Mouse (Mus musculus): Measurements from ENCODE around the gene Lrrc59. TPM values are rescaled to one million over a fixed set of nuclear protein-coding genes. Genes with fewer than 3 reads are reported as not detected.
A peak's percentile ranks its signal among the peaks of the same experiment; 100 is the strongest.

Gene Lrrc59
- total RNA-seq (2021), result 10 to 100 TPM; 96.2 to 98.0 TPM
- long read RNA-seq, experiment 1, transcript Lrrc59-201 (7 exons, 2,837 nt), result major isoform, 290 of 310 reads
- long read RNA-seq, experiment 1, partial matches to known transcripts, result 7 of 310 reads
- long read RNA-seq, experiment 1, other reads (novel, unspliced or antisense), result 13 of 310 reads
- long read RNA-seq, experiment 2, transcript Lrrc59-201 (7 exons, 2,837 nt), result major isoform, 217 of 227 reads
- long read RNA-seq, experiment 2, partial matches to known transcripts, result 2 of 227 reads
- long read RNA-seq, experiment 2, other reads (novel, unspliced or antisense), result 8 of 227 reads

GRCm38 (mm10) chr11:94629199-94629883 lies at the start of gene Lrrc59:
Gene Lrrc59, plus strand, starts transcription at chr11:94629767.
- peak; percentile 95 to 96 for DNase-seq (ENCODE audit: low spot score in 2 of 2)

DNA sequence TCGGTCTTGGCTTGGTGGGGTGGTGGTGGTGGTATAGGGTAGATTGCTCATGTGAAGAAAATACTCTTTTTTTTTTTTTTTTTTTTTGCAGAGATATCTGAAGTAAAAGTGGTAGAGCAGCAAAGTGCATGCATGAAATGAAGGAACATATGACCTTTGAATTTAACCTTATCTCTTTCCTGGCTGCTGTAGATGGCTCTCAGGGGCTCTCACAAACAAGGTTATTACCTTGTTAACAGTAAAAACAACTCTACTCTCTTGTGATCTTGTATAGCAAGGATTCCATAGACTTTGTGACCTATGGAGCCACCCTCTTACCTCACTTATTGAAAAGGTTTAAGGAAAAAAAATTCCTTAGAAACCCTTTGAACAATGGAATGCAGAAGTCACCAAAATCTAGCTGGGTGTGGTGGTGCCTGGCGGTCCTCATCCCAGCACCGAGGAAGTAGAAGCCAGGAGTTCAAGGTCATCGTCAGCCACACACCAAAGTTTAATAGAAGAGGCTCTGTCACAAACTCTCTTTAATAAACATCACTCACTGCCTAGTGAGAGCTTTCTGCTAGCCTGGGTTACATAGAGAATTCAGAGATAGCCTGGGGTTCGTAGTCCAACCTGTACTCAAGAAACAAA lies 49.3 kb upstream of the Lrrc59 start:
- DNase-seq (ENCODE audit: low spot score in 2 of 2), result no peak

- DNase-seq (ENCODE audit: low spot score in 2 of 2), result no peak
Observed at GRCm38 (mm10) chr11:94585091-94585490, 44.5 kb upstream of the Lrrc59 start.

DNA sequence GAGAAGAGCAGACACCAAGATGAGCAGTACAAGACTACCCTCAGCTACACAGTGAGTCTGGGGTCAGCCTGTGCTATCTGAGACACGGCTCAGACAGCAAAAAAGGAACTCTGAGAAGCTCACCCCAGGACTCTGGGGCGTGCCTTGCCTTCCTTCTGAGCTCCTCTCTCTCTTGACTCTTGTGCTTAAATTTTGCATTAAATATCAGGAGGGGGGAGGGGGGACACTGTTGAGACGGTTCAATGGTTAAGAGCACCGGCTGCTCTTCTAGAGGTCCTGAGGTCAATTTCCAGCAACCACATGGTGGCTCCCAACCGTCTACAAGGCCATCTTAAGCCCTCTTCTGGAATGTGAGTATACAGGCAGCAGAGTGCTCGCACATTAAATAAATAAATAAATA lies 42.1 kb upstream of the Lrrc59 start:
- no peak for DNase-seq (ENCODE audit: low spot score in 2 of 2)

GRCm38 (mm10) chr11:94596311-94596852 lies 33.2 kb upstream of the Lrrc59 start:
- DNase-seq (ENCODE audit: low spot score in 2 of 2), result no peak

- no peak for DNase-seq (ENCODE audit: low spot score in 2 of 2)
Observed at GRCm38 (mm10) chr11:94597319-94597718, 32.2 kb upstream of the Lrrc59 start.

GRCm38 (mm10) chr11:94598437-94599120 lies 31.0 kb upstream of the Lrrc59 start:
- no peak for DNase-seq (ENCODE audit: low spot score in 2 of 2)

- no peak for DNase-seq (ENCODE audit: low spot score in 2 of 2)
Observed at GRCm38 (mm10) chr11:94600447-94600846, 29.1 kb upstream of the Lrrc59 start.

GRCm38 (mm10) chr11:94601321-94602281 lies 28.0 kb upstream of the Lrrc59 start, which contains the start of gene Acsf2:
Gene Acsf2, minus strand, starts transcription at chr11:94601871.
- DNase-seq (ENCODE audit: low spot score in 2 of 2), result peak in 1 of 2 experiments; percentile 15

DNA sequence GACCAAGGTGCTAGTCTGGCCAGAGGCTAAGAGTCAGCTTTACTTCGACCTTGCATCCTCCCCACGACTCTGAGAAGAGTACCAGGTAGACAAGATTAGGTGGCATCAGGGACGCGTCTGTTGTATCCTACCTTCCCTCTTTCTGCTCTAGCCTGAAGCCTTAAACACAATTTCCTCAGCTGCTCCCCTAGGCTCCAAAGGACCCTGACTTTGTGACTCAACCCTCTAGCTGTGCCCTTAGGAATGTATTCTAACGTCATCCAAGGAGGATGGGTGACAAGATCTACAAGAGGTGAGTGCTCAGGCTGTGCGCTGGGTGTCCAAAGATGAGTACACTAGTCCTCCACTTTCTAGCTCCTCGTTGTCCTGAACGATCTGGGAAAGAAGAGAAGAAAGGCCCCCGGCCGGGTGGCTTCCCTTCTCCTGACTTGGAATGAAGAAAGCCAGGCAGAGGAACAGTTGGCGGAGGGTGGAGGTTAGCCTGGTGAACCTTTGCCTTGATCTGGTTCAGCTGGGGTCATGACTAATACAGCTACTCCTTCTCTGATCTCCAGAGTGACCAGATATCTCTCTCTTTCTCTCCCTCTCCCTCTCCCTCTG lies 27.1 kb upstream of the Lrrc59 start:
- DNase-seq (ENCODE audit: low spot score in 2 of 2), result no peak

GRCm38 (mm10) chr11:94610744-94611740 lies 18.5 kb upstream of the Lrrc59 start:
- no peak for DNase-seq (ENCODE audit: low spot score in 2 of 2)

DNA sequence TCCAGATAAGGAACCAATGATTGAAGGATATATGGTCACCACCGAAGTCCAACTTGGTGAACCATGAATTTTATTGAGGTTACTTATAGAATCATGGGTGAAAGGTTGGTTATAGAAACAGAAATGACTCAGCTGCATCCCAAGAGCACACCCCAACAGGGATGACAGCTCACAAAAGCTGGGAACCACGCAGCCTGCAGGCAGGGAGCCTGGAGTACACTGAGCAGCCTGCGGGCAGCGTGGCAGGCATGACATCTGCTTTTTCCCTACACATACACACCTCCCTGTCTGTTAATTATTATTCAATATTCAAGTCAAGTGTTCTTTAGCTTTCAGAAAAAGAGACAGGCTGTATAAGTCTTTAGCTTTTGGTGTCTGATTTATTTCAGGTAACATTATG lies 15.0 kb upstream of the Lrrc59 start:
- no peak for DNase-seq (ENCODE audit: low spot score in 2 of 2)

DNA sequence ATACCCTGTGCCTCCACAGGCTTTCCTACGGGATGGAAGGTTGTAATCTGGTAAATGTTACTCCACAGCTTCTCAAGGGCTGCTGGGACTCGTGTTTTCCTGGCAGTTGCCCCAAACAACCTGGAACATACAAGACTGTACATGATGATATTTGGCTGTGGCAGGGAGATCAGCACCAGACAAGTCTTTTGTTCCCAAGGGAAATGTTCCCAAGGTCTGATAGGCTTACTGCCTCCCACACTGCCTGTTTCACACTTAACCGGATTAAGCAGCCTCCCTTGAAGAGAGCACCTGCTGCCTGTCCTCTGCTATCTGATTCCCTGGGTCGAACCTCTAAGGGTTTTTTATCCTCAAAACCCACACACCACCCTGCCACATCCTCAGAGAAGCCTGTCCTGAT lies 14.1 kb upstream of the Lrrc59 start:
- DNase-seq (ENCODE audit: low spot score in 2 of 2), result no peak

- DNase-seq (ENCODE audit: low spot score in 2 of 2), result no peak
Observed at GRCm38 (mm10) chr11:94617646-94618045, 11.9 kb upstream of the Lrrc59 start.

GRCm38 (mm10) chr11:94620766-94621457 lies 8.7 kb upstream of the Lrrc59 start:
- DNase-seq (ENCODE audit: low spot score in 2 of 2), result no peak

DNA sequence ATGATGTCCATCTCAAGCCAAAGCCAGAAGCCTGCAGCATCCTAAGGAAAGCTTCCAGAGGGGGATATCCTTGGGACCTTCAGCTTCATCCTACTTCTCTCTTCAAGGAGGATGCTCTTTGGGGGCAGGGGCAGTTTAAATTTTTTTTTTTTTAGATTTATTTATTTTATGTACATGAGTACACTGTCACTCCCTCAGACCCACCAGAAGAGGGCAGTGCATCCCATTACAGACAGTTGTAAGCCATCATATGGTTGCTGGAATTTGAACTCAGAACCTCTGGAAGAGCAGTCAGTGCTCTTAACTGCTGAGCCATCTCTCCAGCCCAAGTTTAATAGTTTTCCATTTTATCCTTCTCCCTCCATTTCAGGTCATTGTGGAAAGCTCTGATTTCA lies 8.1 kb upstream of the Lrrc59 start:
- DNase-seq (ENCODE audit: low spot score in 2 of 2), result no peak

- no peak for DNase-seq (ENCODE audit: low spot score in 2 of 2)
Observed at GRCm38 (mm10) chr11:94622162-94622561, 7.4 kb upstream of the Lrrc59 start.

DNA sequence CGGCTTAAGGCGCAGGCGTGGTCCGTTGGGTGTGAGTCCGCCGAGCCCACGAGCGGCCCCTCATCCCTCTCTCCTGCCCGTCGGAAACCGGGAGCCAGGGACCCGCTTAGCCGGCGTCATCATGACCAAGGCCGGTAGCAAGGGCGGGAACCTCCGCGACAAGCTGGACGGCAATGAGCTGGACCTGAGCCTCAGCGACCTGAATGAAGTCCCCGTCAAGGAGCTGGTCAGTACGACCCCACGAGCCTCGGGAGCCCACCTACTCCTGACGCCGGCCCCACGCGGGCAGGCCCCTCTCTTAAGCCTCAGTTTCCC lies 274 bp downstream of the Lrrc59 start:
- no peak for DNase-seq (ENCODE audit: low spot score in 2 of 2)

Measured in left cerebral cortex, adult 18-20 months (tissue).